Mouse (Mus musculus): Measurements from ENCODE around the gene Impg1. TPM values are rescaled to one million over a fixed set of nuclear protein-coding genes. Genes with fewer than 3 reads are reported as not detected.
"Not testable (repeated sequence)": the region's sequence is repeated elsewhere in the genome, so short reads cannot be mapped to it uniquely, and the experiment has no call there.

Impg1 gene
- total RNA-seq, 2 experiments from 2014 or later, result not detected

DNA sequence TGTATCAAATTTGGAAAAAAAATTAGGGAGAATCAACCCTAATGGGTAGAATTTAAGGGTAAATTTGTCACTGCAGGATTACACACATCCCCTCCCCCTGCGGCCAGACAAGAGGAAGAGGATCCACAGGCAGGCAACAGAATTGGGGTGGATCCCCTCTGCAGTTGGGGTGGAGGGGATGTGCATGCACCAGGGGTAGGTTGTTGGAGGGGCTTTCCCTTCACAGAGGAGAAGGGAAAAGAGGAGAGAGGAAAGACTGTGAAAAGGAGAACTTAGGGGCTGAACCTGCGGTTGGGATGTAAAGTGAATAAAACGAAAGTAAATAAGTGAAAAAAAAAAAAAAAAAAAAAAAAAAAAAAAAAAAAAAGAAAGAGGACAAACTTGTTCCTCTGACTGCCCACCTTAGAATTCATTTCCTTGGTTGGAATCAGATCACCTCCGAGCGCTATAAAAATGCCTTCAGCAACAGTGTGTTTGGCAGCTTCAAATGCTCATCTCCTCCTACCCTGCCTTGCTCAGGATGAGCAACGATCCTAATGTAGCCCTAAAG is 120.8 kb downstream of the Impg1 start:
- DNase-seq, result no peak

DNA sequence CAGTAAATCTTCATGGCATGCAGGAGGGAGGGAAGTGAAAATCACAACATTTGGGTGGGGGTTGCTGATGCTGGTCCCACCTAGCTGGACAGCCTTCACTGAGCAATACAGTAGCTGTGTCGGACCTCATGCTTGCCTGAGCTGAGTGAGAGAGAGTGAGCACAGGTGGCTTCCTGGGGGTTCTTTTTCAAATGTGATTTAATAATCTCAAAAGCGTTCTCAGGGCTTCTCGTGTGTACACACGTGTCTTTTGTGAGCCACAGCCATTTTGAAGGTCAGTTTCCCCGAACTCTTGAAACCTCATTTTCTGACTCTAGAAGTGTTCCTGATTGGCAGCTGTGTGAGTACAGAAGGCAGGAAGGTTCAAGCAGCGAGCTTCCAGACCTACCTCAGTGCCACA is 122.8 kb downstream of the Impg1 start:
- no peak for DNase-seq

DNA sequence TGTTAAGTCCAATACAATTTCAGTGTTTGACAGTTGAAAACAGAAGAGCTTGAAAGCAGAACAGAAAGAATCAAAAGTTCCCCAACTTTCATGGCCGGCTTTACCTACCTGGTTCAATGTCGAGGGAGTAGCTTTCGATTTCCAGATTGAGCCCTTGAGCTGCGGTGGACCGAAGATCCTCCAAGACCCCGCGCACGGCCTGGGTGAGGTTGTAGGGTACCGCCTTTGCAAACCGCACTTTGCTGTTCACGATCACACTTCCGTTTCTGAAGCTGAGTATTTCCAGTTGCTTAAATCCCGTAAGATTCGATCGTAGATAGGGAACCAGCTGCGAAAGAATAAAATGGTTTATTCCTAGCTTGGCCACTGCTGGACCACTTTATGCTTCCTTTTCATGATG is 123.5 kb downstream of the Impg1 start:
- no peak for DNase-seq

DNA sequence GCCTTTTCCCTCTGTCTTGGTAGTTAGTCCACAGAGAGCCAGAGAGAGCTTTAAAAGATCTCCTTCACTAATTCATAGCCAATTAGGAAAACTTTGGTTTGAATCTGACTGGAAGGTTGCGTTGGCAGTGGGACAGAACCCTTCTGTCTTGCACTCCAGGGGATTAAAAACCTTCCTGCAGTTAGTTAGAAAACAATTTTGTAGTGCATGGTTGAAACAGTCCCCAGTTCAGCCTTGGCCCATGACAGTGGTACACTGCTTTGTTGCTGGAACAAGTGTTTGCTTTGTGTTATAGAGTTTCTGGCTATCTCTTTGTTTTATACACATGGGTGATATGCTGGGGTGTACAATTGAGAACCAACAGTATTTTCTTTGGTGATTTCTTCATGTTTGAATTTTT is 124.4 kb downstream of the Impg1 start:
- DNase-seq, result no peak

DNA sequence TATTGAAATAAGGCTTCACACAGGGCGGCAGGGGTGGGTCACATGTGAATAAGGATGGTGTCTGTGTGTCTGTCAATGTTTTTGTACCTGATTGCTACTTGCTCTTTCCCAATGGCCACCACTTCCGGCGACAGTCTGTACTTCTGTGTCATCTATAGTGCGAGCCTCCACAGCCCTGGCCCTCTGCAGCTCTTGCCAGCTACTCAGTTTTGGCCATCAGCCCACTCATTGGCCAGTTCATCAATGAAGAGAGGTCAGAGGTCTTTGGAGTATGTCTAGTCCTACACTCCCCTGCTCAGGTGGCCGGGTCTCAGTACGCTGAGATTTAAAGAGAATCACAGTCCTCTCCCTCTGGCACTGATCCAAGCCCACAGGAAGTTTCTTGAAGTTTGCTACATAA is 127.3 kb downstream of the Impg1 start:
- DNase-seq, result no peak

DNA sequence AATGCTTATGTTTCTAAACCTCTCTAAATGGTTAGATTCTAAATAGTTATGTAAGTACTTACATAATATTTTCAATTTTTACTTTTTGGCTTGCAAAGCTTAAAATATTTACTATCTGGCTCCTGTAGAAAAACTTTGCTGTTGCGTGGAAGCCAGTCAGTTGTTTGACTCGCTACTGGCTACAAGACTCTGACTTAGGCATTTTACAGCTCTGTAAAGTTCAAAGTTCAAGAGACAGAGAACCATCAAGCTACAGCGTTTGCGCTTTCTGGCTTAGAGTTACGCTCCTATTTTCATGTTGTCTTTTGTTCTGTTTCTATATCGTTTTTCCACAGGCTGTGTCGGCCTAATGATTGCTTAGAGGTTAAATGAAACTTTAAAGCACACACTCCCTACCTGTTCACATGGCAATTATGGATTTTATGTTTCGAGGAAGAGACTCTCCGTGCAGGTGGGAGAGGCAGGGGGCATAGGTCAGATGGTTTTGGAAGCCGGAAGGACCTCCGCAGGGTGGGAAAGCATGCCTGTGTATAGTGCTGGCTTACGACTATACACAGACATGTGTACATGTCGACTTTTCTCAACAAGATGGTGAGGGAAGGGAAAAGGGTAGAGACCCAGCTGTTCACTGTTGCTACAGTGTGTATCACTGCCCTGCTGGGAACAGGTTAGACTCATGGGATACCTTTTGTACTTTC is 129.5 kb downstream of the Impg1 start:
- DNase-seq, result no peak

DNA sequence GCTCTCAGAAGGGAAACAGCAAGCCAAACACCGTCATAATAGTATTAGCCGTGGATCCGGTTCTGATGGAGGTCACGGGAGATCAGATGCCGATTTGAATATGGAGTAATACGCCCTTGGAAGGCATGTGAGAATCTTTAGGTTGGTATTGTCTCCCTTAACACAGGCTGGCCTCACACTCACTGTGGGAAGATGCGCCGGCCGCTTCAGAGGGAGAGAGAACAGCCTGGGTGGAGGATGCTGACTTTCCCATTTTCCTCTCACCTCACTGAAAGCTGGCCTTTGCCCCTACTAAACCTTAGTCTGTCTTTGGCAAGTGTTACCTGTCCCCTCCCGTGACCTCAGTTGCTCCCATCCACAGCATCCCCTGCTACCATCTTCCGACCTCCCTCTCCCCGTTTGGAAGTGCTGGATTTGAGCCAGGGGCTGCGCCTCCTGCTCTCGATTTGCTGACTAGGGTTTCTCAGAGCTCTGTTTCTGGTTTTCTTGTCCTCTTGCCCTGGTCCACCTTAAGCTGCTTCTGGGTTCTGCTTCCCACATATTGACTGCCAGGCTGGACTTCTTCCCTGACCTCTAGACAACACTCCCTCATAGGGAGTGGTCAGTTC is 131.2 kb downstream of the Impg1 start:
- no peak for DNase-seq

DNA sequence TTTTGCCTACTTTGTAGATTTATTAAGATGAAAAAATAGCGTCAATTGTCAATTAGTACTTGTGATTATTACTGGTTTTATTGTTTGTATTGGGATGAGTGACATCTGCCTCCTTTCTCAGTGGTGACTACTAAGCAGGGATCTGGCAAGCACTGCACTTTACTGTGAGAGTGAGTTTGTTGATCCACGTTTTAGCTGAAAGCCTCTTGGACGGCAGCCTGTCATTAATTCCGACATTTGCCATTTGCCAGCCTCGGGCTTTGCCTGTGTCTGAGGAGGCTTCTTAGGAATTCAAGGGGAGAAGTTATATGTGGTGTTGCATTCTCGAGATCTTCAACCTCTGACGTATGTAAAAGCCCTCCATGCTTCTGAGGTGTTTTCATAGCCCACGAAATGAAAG is 131.8 kb downstream of the Impg1 start:
- DNase-seq, result no peak

DNA sequence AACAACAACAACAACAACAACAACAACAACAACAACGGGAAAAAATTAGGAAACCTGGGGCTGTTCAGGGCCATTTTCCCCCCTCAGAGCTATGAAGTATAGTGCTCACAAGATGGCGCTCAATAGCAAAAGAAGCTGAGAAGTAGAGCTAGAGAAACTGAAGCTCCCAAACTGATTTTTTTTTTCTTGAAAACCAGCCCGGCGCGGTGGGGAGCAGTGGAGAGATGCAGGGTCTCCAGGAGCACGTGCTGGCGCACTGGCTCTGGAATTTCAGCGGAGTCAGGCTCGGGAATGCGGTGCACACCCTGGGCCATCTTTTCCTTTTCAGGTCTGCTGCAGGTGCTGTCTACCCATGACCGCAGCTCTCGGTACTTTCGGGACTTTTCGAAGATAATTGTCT is 133.1 kb downstream of the Impg1 start:
- DNase-seq, result peak; percentile 37

DNA sequence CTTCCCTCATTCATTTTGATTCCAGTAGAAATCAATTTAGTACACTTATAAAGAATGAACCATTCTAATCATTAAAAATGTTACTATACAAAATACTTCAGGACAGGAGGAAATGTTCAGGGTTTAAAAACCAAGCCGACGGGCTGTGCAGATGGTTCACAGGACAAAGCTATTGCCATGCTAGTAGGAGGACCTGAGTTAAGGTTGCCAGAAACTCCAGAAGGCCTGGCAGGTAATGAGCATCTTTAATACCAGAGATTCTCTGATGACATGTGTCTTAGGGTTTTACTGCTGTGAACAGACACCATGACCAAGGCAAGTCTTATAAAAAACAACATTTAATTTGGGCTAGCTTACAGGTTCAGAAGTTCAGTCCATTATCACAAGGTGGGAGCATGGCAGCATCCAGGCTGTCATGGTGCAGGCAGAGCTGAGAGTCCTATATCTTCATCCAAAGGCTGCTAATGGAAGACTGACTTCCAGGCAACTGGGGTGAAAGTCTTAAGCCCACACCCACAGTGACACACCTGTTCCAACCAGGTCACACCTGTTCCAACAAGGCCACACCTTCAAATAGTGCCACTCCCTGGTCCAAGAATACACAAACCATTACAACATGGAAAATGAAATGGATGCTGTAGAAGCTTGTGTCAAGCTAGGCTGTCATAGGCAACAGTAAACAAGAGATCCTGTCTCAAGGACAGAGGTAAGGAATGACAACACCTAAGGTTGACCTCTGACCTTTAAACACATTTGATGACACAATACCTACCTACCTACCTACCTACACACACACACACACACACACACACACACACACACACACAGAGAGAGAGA is 144.0 kb downstream of the Impg1 start:
- DNase-seq, result not testable (repeated sequence)

DNA sequence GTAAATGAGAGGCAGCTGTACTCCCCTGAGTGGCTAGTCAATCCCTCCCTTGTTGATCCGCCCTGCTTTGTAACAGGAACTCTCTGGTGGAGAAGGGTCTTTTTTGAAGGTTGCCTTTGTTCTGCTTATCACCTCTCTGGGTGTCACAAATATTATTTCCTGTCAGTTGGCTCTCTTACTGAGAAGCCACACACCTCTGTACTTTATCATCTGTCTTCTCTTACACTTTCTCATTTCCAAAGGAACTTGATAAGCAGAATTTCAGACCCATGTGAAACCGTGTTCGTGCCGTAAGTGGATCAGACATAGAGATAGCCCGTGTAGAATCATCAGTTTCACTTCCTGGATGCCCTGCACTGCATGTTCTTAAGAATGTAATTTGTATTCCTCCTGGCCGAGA is 147.3 kb downstream of the Impg1 start:
- no peak for DNase-seq

DNA sequence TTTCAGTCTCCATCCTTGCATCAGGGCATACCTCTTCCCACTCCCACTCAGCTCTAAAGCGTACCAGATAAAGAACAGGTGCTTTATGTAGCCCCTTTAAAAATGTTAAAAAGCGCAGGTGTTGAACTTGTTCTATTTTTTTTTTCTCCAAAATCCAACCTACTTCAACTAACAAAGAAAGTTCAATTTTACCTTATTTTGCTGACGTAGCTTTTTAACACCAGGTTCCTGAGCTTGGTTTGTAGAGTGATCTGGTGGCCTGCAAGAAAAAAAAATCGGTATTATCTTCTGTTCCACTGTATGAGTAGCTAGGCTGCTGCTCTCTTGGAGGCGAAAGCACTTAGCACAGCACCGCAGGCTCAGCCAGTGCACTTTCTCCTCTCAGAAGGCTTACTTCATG is 149.4 kb downstream of the Impg1 start:
- no peak for DNase-seq

DNA sequence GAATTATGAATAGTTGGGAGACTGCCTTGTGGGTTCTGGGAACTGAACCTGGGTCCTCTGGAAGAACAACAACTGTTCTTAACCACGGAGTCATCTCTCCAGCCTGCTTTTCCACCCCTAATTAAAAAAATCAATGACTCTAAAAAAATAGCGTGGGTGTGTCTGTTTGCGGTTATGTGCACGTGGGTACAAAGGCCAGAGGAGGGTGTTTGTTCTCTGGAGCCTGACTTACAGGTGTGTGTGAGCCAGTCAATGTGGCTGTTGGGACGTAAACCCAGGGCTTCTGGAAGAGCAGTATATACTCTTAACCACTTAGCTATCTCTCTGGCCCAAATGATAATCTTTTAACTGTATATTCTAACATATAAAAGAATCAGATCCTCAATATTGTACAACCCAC is 151.7 kb downstream of the Impg1 start:
- DNase-seq, result no peak

DNA sequence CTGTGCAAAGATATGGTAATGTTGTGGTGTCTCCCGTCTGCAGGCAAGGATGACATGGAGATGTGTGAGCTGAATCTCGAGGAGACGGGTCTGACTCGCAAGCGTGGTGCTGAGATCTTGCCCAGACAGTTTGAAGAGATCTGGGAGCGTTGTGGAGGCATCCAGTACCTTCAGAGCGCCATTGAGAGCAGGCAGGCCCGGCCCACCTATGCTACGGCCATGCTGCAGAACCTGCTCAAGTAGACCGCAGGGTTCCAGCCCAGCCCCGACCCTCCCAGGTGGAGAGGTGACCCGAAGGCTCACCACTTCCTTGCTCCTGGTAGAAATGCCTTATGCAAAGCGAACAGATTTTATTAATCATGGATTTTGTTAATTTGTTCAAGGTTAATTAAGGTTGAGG is 157.7 kb downstream of the Impg1 start:
- no peak for DNase-seq

DNA sequence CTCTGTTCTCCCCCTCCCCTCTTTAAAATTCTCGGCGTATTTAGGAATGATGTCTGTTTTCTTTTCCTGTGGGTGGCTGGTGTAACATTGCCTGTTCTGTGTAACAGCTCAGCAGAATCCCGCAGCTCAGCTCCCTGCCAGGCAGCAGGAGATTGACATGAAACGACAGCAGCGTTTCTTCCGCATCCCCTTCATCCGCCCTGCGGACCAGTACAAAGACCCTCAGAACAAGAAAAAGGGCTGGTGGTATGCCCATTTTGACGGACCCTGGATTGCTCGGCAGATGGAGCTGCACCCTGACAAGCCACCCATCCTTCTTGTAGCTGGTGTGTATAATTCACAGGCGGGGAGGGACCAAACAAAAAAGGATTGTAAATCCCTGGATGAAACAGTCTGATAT is 158.4 kb downstream of the Impg1 start:
- no peak for DNase-seq

DNA sequence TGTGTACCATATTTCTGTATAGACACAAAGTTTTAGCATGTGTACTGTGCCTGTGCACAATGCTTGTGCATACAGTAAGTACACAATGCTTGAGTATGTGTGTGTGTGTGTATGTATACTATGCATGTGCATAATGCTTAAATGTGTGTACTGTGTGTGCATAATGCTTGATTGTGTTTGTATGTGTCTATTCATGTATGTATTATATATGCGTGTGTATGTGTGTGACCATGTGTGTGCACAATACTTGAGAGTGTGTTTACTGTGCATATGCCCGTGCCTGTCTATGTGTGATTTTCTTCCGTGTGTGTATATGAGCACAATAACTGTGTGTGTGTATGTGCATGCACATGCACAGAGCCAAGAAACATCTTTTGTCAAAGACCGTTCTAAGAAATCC is 158.9 kb downstream of the Impg1 start:
- DNase-seq, result no peak

DNA sequence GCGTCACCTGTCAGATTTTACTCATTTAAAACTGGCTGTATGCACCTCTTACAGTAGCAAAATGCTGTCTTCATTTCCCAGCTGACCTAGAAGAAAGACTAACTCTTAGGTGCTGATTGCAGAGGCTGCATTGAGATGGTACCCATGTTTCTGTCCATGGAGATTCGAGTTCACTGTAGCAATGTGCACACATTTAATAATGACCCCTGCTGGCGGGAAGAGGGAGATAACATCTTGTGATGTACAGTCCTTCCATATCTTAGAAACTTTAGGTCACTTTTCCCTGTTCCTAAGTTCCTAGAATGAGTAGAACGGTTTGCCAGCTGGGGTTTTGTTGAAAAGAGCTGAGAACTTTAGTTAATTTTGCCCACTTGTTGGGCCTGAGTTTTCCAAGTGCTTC is 161.8 kb downstream of the Impg1 start:
- DNase-seq, result no peak

DNA sequence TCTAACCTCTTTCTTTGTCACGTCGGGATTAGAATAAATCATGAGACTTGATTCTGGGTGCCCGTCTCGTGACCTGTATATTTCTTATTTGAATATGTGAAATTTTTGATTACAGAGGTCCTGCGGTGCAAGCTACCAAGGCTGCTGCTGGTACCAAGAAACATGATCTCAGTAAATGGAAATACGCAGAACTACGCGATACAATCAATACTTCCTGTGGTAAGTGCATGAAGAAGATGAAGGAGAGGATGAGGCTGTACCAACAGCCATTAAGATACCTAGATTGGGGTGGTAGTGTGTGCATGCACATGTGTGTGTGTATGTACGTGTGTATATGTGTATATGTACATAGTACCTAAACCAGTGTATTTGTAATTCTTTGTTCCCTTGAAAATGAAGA is 166.2 kb downstream of the Impg1 start:
- no peak for DNase-seq

DNA sequence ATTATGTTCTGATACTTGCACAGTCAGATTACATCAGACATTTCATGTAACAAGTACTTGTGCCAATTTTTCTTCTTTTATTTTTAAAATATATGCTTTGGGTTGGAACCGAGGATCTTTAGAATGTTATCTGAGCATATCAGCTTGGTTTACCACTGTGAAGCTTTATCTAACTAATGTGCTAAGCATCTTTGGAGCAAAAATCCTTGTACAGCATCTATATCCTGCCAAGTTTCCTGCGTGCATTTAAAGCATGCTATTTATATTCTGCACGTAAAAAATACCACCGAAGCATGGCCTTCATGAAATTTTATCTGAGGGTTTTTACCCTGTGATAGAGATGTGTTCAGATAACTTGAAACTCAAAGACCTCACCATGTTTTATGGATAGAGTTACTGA is 169.2 kb downstream of the Impg1 start:
- no peak for DNase-seq

DNA sequence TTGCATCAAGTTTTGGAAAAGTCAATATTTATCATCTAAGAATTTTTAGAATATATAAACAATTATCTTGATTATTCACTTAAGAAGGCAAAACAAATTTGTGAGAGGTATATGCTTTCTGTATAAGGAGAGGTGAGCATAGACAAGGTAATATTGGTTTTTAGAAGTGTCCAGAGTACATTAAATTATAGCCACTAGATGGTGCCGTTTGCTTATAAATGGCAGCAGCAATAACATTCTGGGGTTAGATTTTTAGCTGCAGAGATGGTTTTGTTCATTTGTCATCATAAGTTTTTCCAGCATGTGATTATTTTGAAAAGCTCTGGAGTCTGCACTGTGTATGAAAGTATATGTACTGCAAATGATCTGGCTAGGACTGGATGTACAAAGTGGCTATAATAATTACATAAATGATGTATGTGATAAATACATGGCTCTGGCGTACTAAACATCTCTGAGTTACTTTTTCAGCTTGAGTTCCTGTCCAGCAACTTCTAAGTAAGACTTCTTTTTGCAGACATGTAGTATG is 172.2 kb downstream of the Impg1 start:
- DNase-seq, result no peak

DNA sequence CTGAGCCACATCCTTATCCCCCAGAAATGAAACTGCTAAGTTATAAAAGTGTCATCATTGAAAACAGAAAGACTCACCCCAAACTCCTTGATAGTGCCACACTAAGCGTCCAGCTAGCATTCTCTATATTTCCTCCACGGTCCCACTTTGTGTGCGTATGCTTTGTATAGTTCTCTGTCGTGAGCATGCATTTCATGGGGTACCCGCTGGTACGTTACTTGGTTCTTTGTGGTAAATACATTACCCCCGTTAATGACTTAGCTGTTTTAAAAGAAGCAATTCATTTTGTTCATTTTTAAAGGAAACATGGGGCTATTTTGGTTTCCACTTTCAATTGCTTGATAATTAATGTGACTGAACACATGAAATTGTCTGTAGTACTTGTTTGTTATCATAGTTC is 178.4 kb downstream of the Impg1 start:
- DNase-seq, result no peak

DNA sequence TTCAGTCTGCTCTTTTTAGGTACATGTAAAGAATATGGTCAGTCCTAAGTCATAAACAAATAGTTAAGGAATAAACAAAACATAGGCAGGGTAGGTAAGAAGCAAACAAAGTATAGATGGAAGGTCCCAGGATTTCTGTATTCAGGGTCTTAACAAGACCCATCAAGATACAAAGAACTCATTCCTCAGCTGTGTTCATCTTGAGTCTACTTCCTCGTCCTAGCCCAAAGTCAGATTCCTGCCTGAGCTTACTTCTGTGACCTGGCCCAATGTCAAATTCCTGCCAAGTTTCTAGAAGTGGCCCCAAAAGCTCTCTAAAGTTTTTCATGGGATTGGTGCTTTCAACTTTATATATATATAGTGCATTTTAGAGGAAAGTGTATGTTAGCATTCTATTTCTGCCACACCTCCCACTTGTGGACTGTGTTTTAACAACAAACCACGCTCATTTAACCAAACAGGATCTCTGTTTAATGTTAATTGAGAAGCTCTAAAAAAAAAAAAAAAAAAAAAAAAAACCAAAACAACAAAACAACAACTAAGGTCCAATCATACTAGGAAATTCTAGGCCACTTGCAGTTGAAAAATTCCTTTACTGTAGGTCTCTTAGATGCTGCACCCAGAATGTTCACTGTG is 180.6 kb downstream of the Impg1 start:
- DNase-seq, result no peak

DNA sequence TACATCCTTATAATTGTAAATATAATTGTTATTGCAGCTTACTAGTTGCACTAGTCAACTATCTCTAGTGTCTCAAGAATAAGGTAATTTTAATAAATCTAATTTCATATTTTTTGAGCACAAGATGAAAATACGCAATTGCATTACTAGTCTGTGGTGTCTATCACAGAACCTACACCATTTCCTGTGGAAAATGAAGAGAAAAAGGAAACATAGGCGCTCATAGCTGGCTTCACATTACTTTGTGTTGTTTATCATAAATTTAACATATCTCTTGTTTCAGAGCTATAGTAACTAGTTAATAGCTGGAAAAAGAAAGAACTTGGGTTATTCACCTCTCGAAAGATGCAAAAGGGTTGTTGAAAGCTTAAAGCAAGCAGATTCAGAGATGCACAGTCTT is 182.9 kb downstream of the Impg1 start:
- no peak for DNase-seq
